Mouse (Mus musculus): ENCODE measurements around the gene Akap12. TPM values are rescaled to one million over a fixed set of nuclear protein-coding genes. Genes with fewer than 3 reads are reported as not detected.

The Akap12 gene
- total and polyA plus RNA-seq, 2 experiments from 2014 or later = 32.9 to 35.9 TPM

GRCm38 (mm10) chr10:4376931-4377330 is 110.8 kb downstream of the Akap12 start:
- ATAC-seq (no peak), DNase-seq (ENCODE audit: low spot score) (no peak)
- H3K4me1 ChIP-seq (ENCODE audit: insufficient read depth, low read length) = no peaks in the 10 kb centered on the region
- no peak overlapping the region for H3K9ac ChIP-seq (replicated peaks; ENCODE audit: low read length)
- 85% methylated on average over 7 of the region's 7 CpGs for WGBS
- no peaks in the 10 kb centered on the region for H3K27me3 ChIP-seq (ENCODE audit: insufficient read depth, low read length)
- H3K4me2 ChIP-seq (ENCODE audit: low read depth, low read length) = no peak overlapping the region
- H3K36me3 ChIP-seq (ENCODE audit: insufficient read depth, low read length) = 0 out of 2 replicates have a peak, but pooled peaks cover 10% of the 10 kb centered on the region
- no peak overlapping the region for H3K27ac ChIP-seq
- no peak for TF ChIP-seq CTCF (IDR thresholded peaks at IDR 0.05; ENCODE audit: low read depth)
- no peaks in the 10 kb centered on the region for H3K9me3 ChIP-seq (ENCODE audit: low read length)
- no peak overlapping the region for H3K4me3 ChIP-seq (ENCODE audit: low read length)

- Histone ChIP-seq H3K36me3 (ENCODE audit: insufficient read depth, low read length) (no peaks in the 10 kb centered on the region), H3K4me3 (ENCODE audit: low read length) (no peak overlapping the region), H3K9me3 (ENCODE audit: low read length) (no peaks in the 10 kb centered on the region), H3K9ac (replicated peaks; ENCODE audit: low read length) (no peak overlapping the region), H3K4me2 (ENCODE audit: low read depth, low read length) (no peak overlapping the region), H3K27me3 (ENCODE audit: insufficient read depth, low read length) (no peaks in the 10 kb centered on the region), H3K27ac (no peak overlapping the region), H3K4me1 (ENCODE audit: insufficient read depth, low read length) (no peaks in the 10 kb centered on the region)
- TF ChIP-seq CTCF (IDR thresholded peaks at IDR 0.05; ENCODE audit: low read depth) = no peak
- DNase-seq (ENCODE audit: low spot score) (no peak), ATAC-seq (no peak)
- WGBS = 95% methylated on average over 5 of the region's 5 CpGs
Observed at GRCm38 (mm10) chr10:4380748-4381147, 114.6 kb downstream of the Akap12 start.

- Histone ChIP-seq H3K27ac (no peak overlapping the region), H3K27me3 (ENCODE audit: insufficient read depth, low read length) (no peaks in the 10 kb centered on the region), H3K4me2 (ENCODE audit: low read depth, low read length) (no peak overlapping the region), H3K36me3 (ENCODE audit: insufficient read depth, low read length) (no peaks in the 10 kb centered on the region), H3K9ac (replicated peaks; ENCODE audit: low read length) (no peak overlapping the region), H3K4me1 (ENCODE audit: insufficient read depth, low read length) (peaks cover 5% of the 10 kb centered on the region), H3K4me3 (ENCODE audit: low read length) (no peak overlapping the region), H3K9me3 (ENCODE audit: low read length) (no peaks in the 10 kb centered on the region)
- ATAC-seq = no peak
- WGBS = 88% methylated on average over 7 of the region's 7 CpGs
- TF ChIP-seq CTCF (IDR thresholded peaks at IDR 0.05; ENCODE audit: low read depth) = no peak
- no peak for DNase-seq (ENCODE audit: low spot score)
Observed at GRCm38 (mm10) chr10:4384244-4384643, 118.1 kb downstream of the Akap12 start.

GRCm38 (mm10) chr10:4386609-4387591 is 120.7 kb downstream of the Akap12 start:
- peak; percentile 98 for DNase-seq (ENCODE audit: low spot score)
- H3K9me3 ChIP-seq (ENCODE audit: low read length) = no peaks in the 10 kb centered on the region
- TF ChIP-seq CTCF (IDR thresholded peaks at IDR 0.05; ENCODE audit: low read depth) = peak; percentile 18; the same call in 1 of the 2 replicates
- H3K9ac ChIP-seq (replicated peaks; ENCODE audit: low read length) = peak overlapping the region; percentile 99
- under 1% methylated on average over 43 of the region's 133 CpGs for WGBS
- no peaks in the 10 kb centered on the region for H3K36me3 ChIP-seq (ENCODE audit: insufficient read depth, low read length)
- H3K4me3 ChIP-seq (ENCODE audit: low read length) = peak overlapping the region; percentile 80
- peak overlapping the region; percentile 100 for H3K27ac ChIP-seq
- ATAC-seq = peak; percentile 92
- H3K4me1 ChIP-seq (ENCODE audit: insufficient read depth, low read length) = peaks cover 24% of the 10 kb centered on the region
- peak overlapping the region; percentile 92 for H3K4me2 ChIP-seq (ENCODE audit: low read depth, low read length)
- H3K27me3 ChIP-seq (ENCODE audit: insufficient read depth, low read length) = no peaks in the 10 kb centered on the region

GRCm38 (mm10) chr10:4387701-4388383 is 121.7 kb downstream of the Akap12 start, which contains the start of gene Zbtb2:
TSS of gene Zbtb2 (minus strand) at chr10:4388108.
- H3K9ac ChIP-seq (replicated peaks; ENCODE audit: low read length) = peak within 1 kb of the TSS; percentile 99
- no peaks in the 10 kb centered on the region for H3K9me3 ChIP-seq (ENCODE audit: low read length)
- H3K27ac ChIP-seq = peak within 1 kb of the TSS; percentile 100
- peak; percentile 75 for DNase-seq (ENCODE audit: low spot score)
- 0% methylated on average over 29 of the region's 87 CpGs for WGBS
- peak; percentile 25 for ATAC-seq
- no peak for TF ChIP-seq CTCF (IDR thresholded peaks at IDR 0.05; ENCODE audit: low read depth)
- peaks cover 24% of the 10 kb centered on the region for H3K4me1 ChIP-seq (ENCODE audit: insufficient read depth, low read length)
- peak within 1 kb of the TSS; percentile 80 for H3K4me3 ChIP-seq (ENCODE audit: low read length)
- H3K36me3 ChIP-seq (ENCODE audit: insufficient read depth, low read length) = no peaks in the 10 kb centered on the region
- H3K27me3 ChIP-seq (ENCODE audit: insufficient read depth, low read length) = no peaks in the 10 kb centered on the region
- H3K4me2 ChIP-seq (ENCODE audit: low read depth, low read length) = peak within 1 kb of the TSS; percentile 92

GRCm38 (mm10) chr10:4388384-4388745 is 122.2 kb downstream of the Akap12 start:
- H3K9ac ChIP-seq (replicated peaks; ENCODE audit: low read length) = peak overlapping the region; percentile 99
- no peak for TF ChIP-seq CTCF (IDR thresholded peaks at IDR 0.05; ENCODE audit: low read depth)
- no peaks in the 10 kb centered on the region for H3K27me3 ChIP-seq (ENCODE audit: insufficient read depth, low read length)
- WGBS = under 1% methylated on average over 19 of the region's 19 CpGs
- peaks cover 24% of the 10 kb centered on the region for H3K4me1 ChIP-seq (ENCODE audit: insufficient read depth, low read length)
- no peaks in the 10 kb centered on the region for H3K9me3 ChIP-seq (ENCODE audit: low read length)
- H3K4me3 ChIP-seq (ENCODE audit: low read length) = peak overlapping the region; percentile 80
- peak overlapping the region; percentile 100 for H3K27ac ChIP-seq
- DNase-seq (ENCODE audit: low spot score) (no peak), ATAC-seq (no peak)
- H3K4me2 ChIP-seq (ENCODE audit: low read depth, low read length) = peak overlapping the region; percentile 92
- no peaks in the 10 kb centered on the region for H3K36me3 ChIP-seq (ENCODE audit: insufficient read depth, low read length)

Data from hindbrain, postnatal 0 days (tissue).